Mouse (Mus musculus): ENCODE measurements around the gene Olfr199. TPM values are rescaled to one million over a fixed set of nuclear protein-coding genes. Genes with fewer than 3 reads are reported as not detected.

The Olfr199 gene
- polyA plus RNA-seq (2012; rRNA removed), result not detected in 2 replicates

DNA sequence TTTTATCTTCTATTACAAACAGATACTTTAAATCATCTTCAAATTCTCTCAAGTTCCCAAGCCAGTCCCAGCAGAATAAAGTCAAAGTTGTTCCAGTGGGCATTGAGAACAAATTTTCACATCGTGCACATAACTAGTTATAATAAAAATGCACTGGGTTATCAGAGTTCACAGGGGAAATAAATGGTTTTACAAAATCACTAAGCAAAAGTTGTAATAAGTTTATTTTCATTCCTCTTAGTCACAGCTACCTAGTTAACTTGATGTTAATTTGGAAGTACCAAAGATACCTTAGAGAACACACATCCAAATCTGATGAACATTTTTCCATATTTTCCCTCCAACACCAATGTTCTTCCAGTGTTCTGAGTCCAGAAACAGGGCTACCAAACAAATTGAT, at the start of gene Olfr199:
Gene Olfr199, minus strand, starts transcription at position 101 of the 400 bp plus-strand sequence.

DNA sequence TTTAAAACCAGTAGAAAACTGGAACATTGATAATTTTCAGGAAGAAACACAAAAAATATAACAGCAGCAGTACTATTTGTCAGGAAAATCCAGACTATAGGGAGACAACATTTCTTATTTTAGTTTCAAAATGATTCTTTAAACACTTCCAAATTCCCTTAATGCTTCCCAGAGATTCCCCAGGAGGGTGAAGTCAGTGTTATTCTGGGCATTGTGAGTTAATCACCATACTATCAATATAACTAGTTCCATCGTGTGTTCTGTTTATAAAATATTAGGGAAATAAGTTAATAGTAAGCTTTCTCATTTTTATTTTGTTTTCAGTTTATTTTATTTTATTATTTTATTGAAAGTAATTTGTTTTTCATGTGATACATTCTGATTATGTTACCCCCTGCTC, 16.1 kb downstream of the Olfr199 start, which contains the start of gene Olfr198:
Gene Olfr198, minus strand, starts transcription at position 101 of the 400 bp plus-strand sequence.

DNA sequence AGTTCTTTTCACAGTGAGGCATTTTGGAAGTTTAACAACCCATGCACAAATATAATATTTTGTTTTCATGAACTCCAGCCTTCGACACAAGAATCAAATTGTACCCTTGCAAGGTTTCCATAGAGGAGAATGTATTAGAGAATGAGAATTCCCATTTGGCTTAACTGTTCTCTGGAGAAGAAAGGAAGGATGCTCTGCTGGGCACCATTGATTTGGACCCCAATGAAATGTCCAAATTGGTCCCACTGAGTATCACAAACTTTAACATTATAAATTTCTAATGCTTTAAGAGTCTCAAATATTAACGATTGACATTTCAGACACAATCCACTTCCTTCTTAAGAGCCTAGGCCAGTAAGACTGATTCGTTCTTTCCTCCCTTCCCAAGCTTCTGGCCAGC, 49.2 kb downstream of the Olfr199 start, which contains the start of gene Olfr196:
Gene Olfr196, minus strand, starts transcription at position 101 of the 400 bp plus-strand sequence.

Other genes with a start within 250 kb of the Olfr199 start
- not detected in 2 replicates for gene Olfr183, start 224.4 kb downstream of the Olfr199 start, polyA plus RNA-seq (2012; rRNA removed)
- not detected in 2 replicates for gene Olfr186, start 189.5 kb downstream of the Olfr199 start, polyA plus RNA-seq (2012; rRNA removed)
- not detected in 2 replicates for gene Olfr187, start 180.0 kb downstream of the Olfr199 start, polyA plus RNA-seq (2012; rRNA removed)
- gene Olfr190, start 141.8 kb downstream of the Olfr199 start, polyA plus RNA-seq (2012; rRNA removed), result not detected in 2 replicates
- not detected in 2 replicates for gene Olfr191, start 129.9 kb downstream of the Olfr199 start, polyA plus RNA-seq (2012; rRNA removed)
- not detected in 2 replicates for gene Olfr193, start 107.9 kb downstream of the Olfr199 start, polyA plus RNA-seq (2012; rRNA removed)
- gene Olfr194, start 98.7 kb downstream of the Olfr199 start, polyA plus RNA-seq (2012; rRNA removed), result not detected in 2 replicates
- not detected in 2 replicates for gene Olfr195, start 72.7 kb downstream of the Olfr199 start, polyA plus RNA-seq (2012; rRNA removed)
- gene Olfr196, start 49.3 kb downstream of the Olfr199 start, polyA plus RNA-seq (2012; rRNA removed), result not detected in 2 replicates
- gene Olfr198, start 16.2 kb downstream of the Olfr199 start, polyA plus RNA-seq (2012; rRNA removed), result not detected in 2 replicates
- gene Olfr201, start 52.9 kb upstream of the Olfr199 start, polyA plus RNA-seq (2012; rRNA removed), result not detected in 2 replicates
- gene Olfr202, start 67.0 kb upstream of the Olfr199 start, polyA plus RNA-seq (2012; rRNA removed), result not detected in 2 replicates
- gene Olfr203, start 79.1 kb upstream of the Olfr199 start, polyA plus RNA-seq (2012; rRNA removed), result not detected in 2 replicates
- gene Olfr204, start 98.5 kb upstream of the Olfr199 start, polyA plus RNA-seq (2012; rRNA removed), result not detected in 2 replicates
- not detected in 2 replicates for gene Olfr205, start 111.4 kb upstream of the Olfr199 start, polyA plus RNA-seq (2012; rRNA removed)
- not detected in 2 replicates for gene Olfr206, start 129.5 kb upstream of the Olfr199 start, polyA plus RNA-seq (2012; rRNA removed)
- not detected in 2 replicates for gene Olfr209, start 144.2 kb upstream of the Olfr199 start, polyA plus RNA-seq (2012; rRNA removed)
- 0.06 TPM in 1 of 2 replicates, not detected in the other for gene Gabrr3, start 187.6 kb upstream of the Olfr199 start, polyA plus RNA-seq (2012; rRNA removed)

Measured in ovary, adult 2 months (tissue).